Mouse (Mus musculus) mouse embryonic stem cell (cell line): Measurements from ENCODE around the gene Gm10666.
"Not testable (repeated sequence)": the region's sequence is repeated elsewhere in the genome, so short reads cannot be mapped to it uniquely, and the experiment has no call there.

Source experiments
- in situ Hi-C, 2 experiments: fragments of 300-500 bp; cut with MboI; formaldehyde crosslinking; loops; 1 replicate in 1 of 2; 3 replicates in 1 of 2; pipeline ENCODE4 v1.14.3; 2019 to 2020; ENCODE audit warnings: low sequenced_read_pairs in 2 of 2, low pct_unique_long_range_greater_than_20kb in 1 of 2, mixed read lengths in 1 of 2; ENCODE audit not compliant: unreplicated experiment in 1 of 2

Gene Gm10666

DNA sequence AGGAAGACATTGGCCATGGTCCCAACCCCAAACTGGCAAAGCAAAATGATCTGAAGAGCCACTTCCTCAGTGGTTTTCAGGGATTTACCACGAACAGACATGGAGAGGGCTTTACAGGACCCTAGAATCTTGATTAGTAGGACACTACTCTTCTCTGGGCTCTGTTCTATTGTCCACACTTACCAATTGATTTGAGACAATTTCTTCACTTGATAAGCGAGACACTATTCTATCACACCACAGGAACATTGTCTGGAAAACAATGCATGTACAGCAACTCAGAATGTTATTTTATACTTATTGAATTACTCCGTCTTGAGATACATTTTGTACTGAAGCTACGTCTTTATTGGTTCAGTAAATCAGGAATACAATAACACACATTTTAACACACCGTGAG is at the start of gene Gm10666:
Gene Gm10666 (minus strand): TSS at position 101 of the 400 bp plus-strand sequence.
- in situ Hi-C loops, result not testable (repeated sequence)

DNA sequence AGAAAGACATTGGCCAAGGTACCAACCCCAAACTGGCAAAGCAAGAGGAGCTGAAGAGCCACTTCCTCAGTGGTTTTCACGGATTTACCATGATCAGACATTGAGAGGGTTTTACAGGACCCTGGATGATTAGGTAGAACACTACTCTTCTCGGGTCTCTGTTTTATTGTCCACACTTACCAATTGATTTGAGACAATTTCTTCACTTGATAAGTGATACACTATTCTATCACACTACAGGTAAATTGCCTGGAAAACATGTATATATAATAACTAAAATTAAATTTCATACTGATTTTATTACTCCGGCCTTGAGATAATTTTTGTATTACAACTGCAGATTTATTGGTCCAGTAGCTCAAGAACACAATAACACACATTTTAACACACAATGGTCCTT is 29.4 kb upstream of the Gm10666 start, which contains the start of gene Vmn1r142:
Gene Vmn1r142 (minus strand): TSS at position 101 of the 400 bp plus-strand sequence.
- in situ Hi-C loops, result not testable (repeated sequence)

DNA sequence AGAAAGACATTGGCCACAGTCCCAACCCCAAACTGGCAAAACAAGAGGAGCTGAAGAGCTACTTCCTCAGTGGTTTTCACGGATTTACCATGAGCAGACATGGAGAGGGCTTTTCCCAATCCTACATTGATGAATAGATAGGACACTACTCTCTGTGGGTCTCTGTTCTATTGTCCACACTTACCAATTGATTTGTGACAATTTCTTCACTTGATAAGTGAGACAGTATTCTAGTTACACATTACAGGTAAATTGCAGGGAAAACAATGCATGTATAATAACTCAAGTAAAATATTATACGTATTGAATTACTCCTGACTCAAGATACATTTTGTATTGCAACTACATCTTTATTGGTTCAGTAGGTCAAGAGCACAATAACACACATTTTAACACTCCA is 16.4 kb downstream of the Gm10666 start, which contains the start of gene Gm16451:
Gene Gm16451 (minus strand): TSS at position 101 of the 400 bp plus-strand sequence.
- in situ Hi-C loops, result not testable (repeated sequence)
